Mouse (Mus musculus) kidney, embryonic 15.5 days (tissue): ENCODE measurements around the gene Grk3. TPM values are rescaled to one million over a fixed set of nuclear protein-coding genes. Genes with fewer than 3 reads are reported as not detected.

Experiments
- ATAC-seq: fragments of 200-750 bp; cut with Nextera tagmentation; replicated peaks from 2 replicates; pipeline ENCODE4 v1.8.0; 2017; ENCODE audit warnings: moderate TSS enrichment; ENCODE audit not compliant: low FRiP score
- H3K27ac ChIP-seq: fragments of 300-500 bp; sonication (generic); 2 replicates; pipeline ENCODE4 v1.5.1; 2015; ENCODE audit warnings: mild to moderate bottlenecking, inconsistent platforms
- H3K27me3 ChIP-seq: fragments of 300-500 bp; sonication (generic); 2 replicates; pipeline ENCODE4 v1.6.1; 2015; ENCODE audit warnings: inconsistent platforms
- H3K36me3 ChIP-seq: fragments of 300-500 bp; sonication (generic); 2 replicates; pipeline ENCODE4 v1.6.1; 2015; ENCODE audit warnings: inconsistent platforms
- H3K4me1 ChIP-seq: fragments of 300-500 bp; sonication (generic); 2 replicates; pipeline ENCODE4 v1.6.1; 2015; ENCODE audit warnings: inconsistent platforms
- H3K4me2 ChIP-seq: fragments of 300-500 bp; sonication (generic); 2 replicates; pipeline ENCODE4 v1.6.1; 2015; ENCODE audit warnings: moderate library complexity, mild to moderate bottlenecking, inconsistent platforms
- H3K4me3 ChIP-seq: fragments of 300-500 bp; sonication (generic); replicated peaks from 2 replicates; pipeline ENCODE4 v1.5.1; 2015; ENCODE audit warnings: mild to moderate bottlenecking, inconsistent platforms
- H3K9ac ChIP-seq: fragments of 300-500 bp; sonication (generic); 2 replicates; pipeline ENCODE4 v1.6.1; 2015; ENCODE audit warnings: mild to moderate bottlenecking, inconsistent platforms
- H3K9me3 ChIP-seq: fragments of 300-500 bp; sonication (generic); replicated peaks from 2 replicates; pipeline ENCODE4 v1.6.1; 2016; ENCODE audit warnings: inconsistent platforms
- WGBS: fragments of 180-500 bp; shearing (Covaris S2); methylation state at CpG from one replicate; pipeline ENCODE4 v1.1.7; 2015; ENCODE audit warnings: mixed read lengths; 5-methylcytosine and 5-hydroxymethylcytosine counted together
- polyA plus RNA-seq: library from polyadenylated mRNA; unstranded; fragments of >200 nt; fragmentation: Nextera tagmentation; extraction: Ambion mirVana; gene quantifications from 2 replicates; pipeline ENCODE4 v1.2.1, GENCODE M21; 2015

Gene Grk3
- polyA plus RNA-seq, 1 experiment from 2014 or later = 11.9 TPM

DNA sequence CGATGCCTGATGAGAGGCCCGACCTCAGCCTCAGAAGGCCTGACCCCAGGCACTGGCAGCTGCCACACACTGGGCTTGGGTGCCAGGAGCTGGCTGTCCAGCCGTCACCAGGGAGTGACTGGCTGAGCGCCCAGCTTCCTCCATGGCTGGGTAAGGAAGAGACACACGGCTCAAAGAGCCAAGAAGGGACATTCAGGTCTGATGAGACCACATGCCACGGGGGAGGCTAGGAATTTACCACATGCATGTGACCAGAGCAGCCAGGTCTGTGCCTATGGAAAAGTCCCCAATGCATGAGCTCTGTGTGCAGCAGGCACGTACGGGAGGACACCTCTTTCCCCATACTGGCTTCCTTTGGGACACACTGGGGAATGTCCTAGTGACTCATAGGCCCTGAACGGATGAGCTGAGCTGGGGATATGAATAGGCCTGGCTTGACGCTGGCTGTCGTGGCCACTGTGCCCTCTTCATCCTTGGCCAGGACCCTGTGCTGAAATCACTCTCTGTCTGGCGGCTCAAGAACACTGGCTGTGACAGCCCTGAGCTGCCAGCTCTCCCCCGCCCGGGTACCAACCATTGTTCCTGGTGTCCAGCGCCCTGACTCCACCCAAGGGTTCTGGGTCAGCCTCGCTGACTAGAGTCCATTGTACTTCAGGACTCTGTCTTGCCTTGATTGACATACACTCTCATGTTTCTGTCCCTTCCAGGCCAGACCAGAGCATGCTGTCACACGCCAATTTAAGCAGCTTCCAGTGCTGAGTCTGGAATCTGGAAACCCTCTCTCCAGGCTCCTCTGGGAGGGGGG, 128.7 kb downstream of the Grk3 start:
- Histone ChIP-seq H3K4me3 (no peak overlapping the region), H3K9me3 (peaks cover 3% of the 10 kb centered on the region; the same call in 1 of the 2 replicates), H3K4me1 (0 out of 2 replicates have a peak, but pooled peaks cover 3% of the 10 kb centered on the region), H3K9ac (no peak overlapping the region), H3K27ac (no peak overlapping the region), H3K27me3 (no peaks in the 10 kb centered on the region), H3K36me3 (no peaks in the 10 kb centered on the region), H3K4me2 (no peak overlapping the region)
- WGBS = 63% methylated on average over 17 of the region's 17 CpGs
- ATAC-seq = no peak

DNA sequence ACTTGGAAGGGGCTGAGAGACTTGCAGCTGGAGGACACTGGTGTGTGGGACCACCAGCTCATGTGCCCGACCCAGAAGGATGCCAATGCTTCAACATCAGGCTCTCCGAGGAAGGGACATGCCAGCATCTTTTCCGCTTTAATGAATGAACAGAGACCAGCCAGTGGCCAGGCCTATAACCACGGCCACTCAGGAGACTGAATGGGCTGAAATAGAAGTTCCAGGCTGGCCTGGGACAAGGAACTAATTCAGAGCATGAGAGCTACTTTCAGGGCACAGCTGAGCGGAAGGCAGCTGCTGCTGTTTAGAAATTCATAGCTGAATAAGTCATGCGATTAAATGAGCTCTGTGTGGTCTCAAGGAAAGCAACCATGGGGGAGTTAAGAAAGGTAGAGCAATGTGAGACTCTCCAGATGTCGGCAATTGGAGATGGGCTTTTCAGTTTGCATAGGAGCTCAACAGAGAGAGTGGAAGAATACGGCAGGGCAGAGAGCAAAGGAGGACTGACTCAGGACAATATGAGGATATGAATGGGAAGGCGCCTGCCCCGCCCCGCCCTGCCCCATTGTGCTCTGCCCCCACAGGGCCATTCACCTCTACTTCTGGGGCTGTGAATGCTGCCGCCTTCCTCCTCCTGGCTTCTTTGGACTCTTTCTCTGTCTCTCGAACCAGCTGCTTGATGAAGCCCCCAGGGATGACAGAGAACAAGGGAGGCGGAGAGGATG, 138.0 kb downstream of the Grk3 start:
- WGBS = 53% methylated on average over 14 of the region's 14 CpGs
- Histone ChIP-seq H3K36me3 (no peaks in the 10 kb centered on the region), H3K4me1 (no peaks in the 10 kb centered on the region), H3K9ac (no peak overlapping the region), H3K4me2 (no peak overlapping the region), H3K27me3 (peaks cover 3% of the 10 kb centered on the region; the same call in 1 of the 2 replicates), H3K9me3 (no peaks in the 10 kb centered on the region), H3K4me3 (no peak overlapping the region), H3K27ac (no peak overlapping the region)
- no peak for ATAC-seq

DNA sequence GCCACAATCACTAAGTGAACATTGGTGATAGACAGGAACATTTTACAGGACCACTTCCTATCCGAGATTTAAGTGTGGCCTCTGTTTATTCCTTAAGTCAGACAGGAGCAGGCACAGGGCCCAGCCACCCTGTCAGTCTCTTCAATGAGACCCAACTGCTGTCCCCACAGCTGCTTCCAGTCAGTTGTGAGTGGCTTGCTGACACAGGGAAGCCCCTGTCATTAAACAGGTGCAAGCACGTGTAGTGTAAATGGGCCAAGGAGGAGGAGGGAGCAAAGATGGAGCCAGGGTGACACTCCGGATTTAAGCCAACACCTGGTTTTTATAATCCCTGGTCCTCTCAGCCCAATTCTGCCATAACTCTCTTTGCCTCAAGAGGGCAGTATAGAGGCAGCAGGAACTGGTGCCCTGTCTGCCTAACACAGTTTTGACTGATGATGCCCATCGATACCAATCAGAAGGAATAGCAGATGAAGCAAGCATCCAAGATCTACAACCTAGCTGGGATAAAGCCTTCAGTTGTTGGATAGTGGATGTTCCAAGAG, 138.7 kb downstream of the Grk3 start:
- ATAC-seq = no peak
- 26% methylated on average over 4 of the region's 4 CpGs for WGBS
- Histone ChIP-seq H3K36me3 (no peaks in the 10 kb centered on the region), H3K9ac (no peak overlapping the region), H3K4me2 (no peak overlapping the region), H3K27ac (no peak overlapping the region), H3K27me3 (peaks cover 6% of the 10 kb centered on the region; the same call in 1 of the 2 replicates), H3K9me3 (no peaks in the 10 kb centered on the region), H3K4me3 (no peak overlapping the region), H3K4me1 (no peaks in the 10 kb centered on the region)

DNA sequence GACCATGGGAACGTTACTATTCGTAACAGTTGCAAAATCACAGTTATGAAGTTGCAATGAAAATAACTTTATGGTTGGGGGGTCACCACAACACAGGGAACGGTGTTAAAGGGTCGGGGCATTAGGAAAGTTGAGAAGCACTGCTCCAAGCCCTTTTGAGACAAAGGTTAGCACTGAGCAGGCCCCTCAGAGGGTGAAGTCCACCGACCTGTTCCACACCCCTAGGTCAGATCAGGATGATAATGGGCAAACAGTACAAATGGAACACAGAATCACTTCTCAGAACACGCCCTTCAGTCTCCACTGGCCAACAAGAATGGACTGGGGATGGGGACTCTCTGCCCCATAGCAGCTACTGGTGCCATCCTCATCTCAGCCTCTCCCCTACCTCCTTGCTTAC, 142.6 kb downstream of the Grk3 start:
- H3K27ac ChIP-seq = no peak overlapping the region
- H3K9ac ChIP-seq = no peak overlapping the region
- no peak for ATAC-seq
- no peak overlapping the region for H3K4me2 ChIP-seq
- H3K4me3 ChIP-seq = no peak overlapping the region
- peaks cover 17% of the 10 kb centered on the region for H3K27me3 ChIP-seq
- H3K36me3 ChIP-seq = no peaks in the 10 kb centered on the region
- WGBS = 64% methylated on average over 6 of the region's 6 CpGs
- H3K9me3 ChIP-seq = no peaks in the 10 kb centered on the region
- no peaks in the 10 kb centered on the region for H3K4me1 ChIP-seq

DNA sequence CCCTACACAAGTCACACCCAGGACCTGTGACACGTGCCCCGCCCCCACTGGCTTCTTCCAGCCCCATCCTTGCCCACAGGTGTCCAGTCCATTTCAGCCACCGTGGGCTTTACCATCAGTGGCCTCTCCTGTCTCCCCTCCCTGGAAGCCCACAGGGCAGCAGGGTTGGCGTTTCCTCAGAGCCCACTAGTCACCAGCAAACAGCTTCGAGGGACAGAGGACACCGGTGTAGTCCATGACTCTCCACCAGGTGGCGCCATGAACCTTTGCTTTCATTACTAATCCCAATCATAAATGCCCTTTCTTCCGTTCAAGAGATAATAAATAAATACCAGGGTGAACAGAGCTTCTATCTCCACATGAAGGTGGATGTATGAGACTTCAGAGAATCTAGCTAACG, 144.9 kb downstream of the Grk3 start:
- H3K4me2 ChIP-seq = no peak overlapping the region
- peaks cover 21% of the 10 kb centered on the region for H3K27me3 ChIP-seq
- H3K4me1 ChIP-seq = no peaks in the 10 kb centered on the region
- no peak overlapping the region for H3K27ac ChIP-seq
- no peak overlapping the region for H3K9ac ChIP-seq
- no peaks in the 10 kb centered on the region for H3K36me3 ChIP-seq
- no peak for ATAC-seq
- no peaks in the 10 kb centered on the region for H3K9me3 ChIP-seq
- H3K4me3 ChIP-seq = no peak overlapping the region
- WGBS = 23% methylated on average over 9 of the region's 9 CpGs

DNA sequence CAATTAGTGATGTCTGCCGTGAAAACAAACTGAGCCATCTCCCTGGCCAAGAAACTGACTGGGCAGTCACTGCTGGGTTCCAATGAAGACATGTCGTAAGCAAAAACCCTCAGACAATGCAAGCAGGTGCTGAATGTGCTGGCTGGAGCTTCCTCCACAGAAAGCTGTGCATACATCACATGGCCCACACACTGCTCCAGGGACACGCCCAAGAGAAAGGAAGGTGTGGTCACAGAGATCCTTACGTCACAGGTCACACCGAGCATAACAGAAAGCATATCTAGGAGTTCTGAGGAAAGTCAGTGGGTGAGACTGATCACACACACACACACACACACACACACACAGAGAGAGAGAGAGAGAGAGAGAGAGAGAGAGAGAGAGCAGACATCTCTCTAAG, 147.0 kb downstream of the Grk3 start:
- H3K4me3 ChIP-seq = no peak overlapping the region
- no peak overlapping the region for H3K9ac ChIP-seq
- H3K27ac ChIP-seq = no peak overlapping the region
- H3K36me3 ChIP-seq = no peaks in the 10 kb centered on the region
- 82% methylated on average over 5 of the region's 5 CpGs for WGBS
- no peak overlapping the region for H3K4me2 ChIP-seq
- H3K4me1 ChIP-seq = no peaks in the 10 kb centered on the region
- peaks cover 20% of the 10 kb centered on the region for H3K27me3 ChIP-seq
- ATAC-seq = no peak
- H3K9me3 ChIP-seq = no peaks in the 10 kb centered on the region

DNA sequence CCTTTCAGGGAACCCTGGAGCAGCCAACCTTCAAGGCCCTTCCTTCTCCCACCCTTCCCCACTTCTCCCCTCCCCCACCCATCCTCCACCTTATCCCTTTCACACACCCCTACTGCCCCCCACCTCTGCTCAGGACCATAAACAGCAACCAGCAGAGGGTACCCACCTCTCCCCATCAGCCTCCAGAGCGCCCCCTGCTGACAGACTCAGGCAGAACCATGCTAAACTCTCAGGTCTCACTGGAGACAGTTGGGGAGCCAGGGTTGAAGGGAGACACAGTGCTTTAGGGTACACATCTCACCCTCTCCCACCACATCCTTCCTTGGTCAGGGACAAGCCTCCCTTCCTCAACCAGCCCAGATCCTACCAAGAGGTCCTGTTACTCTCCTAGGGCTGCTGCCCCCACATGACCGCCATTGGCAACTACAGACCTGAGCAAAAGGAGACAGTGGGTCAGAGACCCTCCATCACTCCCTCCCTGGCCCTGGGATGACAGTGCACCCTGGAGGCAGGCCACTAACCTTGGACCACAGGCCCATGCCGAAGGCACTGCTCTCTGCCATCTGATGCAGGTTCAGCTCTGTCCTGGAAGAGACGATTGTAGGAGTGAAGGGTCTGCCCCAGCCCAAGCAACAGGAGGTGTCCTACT, 150.7 kb downstream of the Grk3 start:
- H3K27me3 ChIP-seq = peaks cover 7% of the 10 kb centered on the region
- H3K4me1 ChIP-seq = peaks cover under 1% of the 10 kb centered on the region; the same call in 1 of the 2 replicates
- H3K27ac ChIP-seq = no peak overlapping the region
- no peaks in the 10 kb centered on the region for H3K9me3 ChIP-seq
- WGBS = 53% methylated on average over 4 of the region's 4 CpGs
- no peak overlapping the region for H3K4me3 ChIP-seq
- no peak overlapping the region for H3K4me2 ChIP-seq
- no peak overlapping the region for H3K9ac ChIP-seq
- peak; percentile 46; the same call in 1 of the 2 replicates for ATAC-seq
- H3K36me3 ChIP-seq = no peaks in the 10 kb centered on the region

Other genes with a start within 250 kb of the Grk3 start
- gene Myo18b, start 119.4 kb downstream of the Grk3 start, polyA plus RNA-seq = 0.22 and 0.69 TPM in 2 replicates
- not detected in 2 replicates for gene Crybb2, start 54.3 kb upstream of the Grk3 start, polyA plus RNA-seq
- gene Crybb3, start 65.8 kb upstream of the Grk3 start, polyA plus RNA-seq = 1.1 and 1.2 TPM in 2 replicates
- 7.0 and 7.5 TPM in 2 replicates for gene 2900026A02Rik, start 205.4 kb upstream of the Grk3 start, polyA plus RNA-seq
- gene Tmem211, start 211.1 kb upstream of the Grk3 start, polyA plus RNA-seq = 0.19 TPM in 1 of 2 replicates, not detected in the other